Mouse (Mus musculus) WW6 (cell line): ENCODE results near the gene Rplp2.
"Not testable (repeated sequence)": the region's sequence is repeated elsewhere in the genome, so short reads cannot be mapped to it uniquely, and the experiment has no call there.

Experiments
- DNase-seq: peaks from one replicate; pipeline ENCODE4 v3.0.0-alpha.2; 2013; ENCODE audit warnings: low read depth, low spot score

Gene Rplp2

GRCm38 (mm10) chr7:141447110-141447991 is at the start of gene Rplp2:
Gene Rplp2 (plus strand): TSS chr7:141447370.
- DNase-seq, result peak; percentile 84

GRCm38 (mm10) chr7:141403305-141403704 is 43.9 kb upstream of the Rplp2 start:
- no peak for DNase-seq

- DNase-seq, result no peak
Measured at GRCm38 (mm10) chr7:141405466-141405865, 41.7 kb upstream of the Rplp2 start.

DNA sequence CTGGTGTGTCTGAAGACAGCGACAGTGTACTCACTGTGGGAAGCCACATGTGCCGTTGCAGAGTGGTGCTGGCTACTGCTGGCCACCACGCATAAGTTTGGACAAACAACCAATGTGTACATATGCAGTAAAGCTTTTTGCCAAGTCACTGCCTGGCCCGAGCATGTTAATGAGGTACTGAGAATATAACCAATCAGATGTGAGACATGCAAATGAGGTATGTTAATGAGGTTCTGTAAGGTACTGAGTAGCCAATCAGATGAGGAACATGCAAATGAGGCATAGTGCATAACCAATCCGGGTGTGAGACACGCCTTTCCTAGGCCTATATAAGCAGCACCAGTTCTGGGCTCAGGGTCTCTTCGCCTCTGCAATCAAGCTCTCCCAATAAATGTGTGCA is 39.5 kb upstream of the Rplp2 start:
- DNase-seq, result not testable (repeated sequence)

DNA sequence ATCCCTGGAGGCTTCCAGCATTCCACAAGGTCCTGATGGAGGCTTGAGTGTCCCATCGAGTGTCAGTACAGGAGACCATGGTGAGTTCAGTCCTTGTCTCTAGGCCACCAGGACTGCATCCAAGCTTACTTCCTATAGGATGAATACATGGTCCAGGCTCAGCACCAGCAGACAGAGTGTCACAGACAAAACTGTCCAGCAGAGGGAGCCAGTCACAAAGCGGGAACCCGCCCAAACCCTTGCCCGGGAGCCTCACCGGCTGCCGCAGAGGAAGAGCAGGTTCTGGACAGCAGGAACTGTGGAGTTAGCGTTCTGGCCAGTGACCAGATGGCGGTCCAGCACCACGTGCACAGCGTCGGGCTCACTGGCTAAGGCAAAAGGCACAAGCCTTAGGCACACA is 38.3 kb upstream of the Rplp2 start:
- DNase-seq, result no peak

GRCm38 (mm10) chr7:141410631-141411030 is 36.5 kb upstream of the Rplp2 start:
- DNase-seq, result no peak

DNA sequence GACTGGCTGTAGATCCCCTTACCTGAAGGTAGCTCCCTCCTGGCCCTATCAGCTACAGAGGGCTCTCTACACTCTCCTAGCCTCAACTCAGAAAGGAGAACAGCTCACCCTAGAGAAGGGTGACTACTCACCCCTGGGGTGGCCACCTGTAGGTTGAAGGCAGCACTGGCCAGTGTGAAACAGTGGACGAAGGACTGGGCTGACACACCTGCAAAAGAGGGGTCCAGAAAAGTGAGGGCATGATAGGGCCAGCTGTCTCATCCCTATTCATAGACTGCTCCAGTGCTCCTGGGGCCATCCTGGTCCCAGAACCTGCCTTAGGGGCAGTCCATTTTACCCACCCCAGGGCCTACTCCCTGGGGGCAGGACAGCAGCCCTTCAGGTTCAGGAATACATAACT is 35.5 kb upstream of the Rplp2 start:
- DNase-seq, result no peak

DNA sequence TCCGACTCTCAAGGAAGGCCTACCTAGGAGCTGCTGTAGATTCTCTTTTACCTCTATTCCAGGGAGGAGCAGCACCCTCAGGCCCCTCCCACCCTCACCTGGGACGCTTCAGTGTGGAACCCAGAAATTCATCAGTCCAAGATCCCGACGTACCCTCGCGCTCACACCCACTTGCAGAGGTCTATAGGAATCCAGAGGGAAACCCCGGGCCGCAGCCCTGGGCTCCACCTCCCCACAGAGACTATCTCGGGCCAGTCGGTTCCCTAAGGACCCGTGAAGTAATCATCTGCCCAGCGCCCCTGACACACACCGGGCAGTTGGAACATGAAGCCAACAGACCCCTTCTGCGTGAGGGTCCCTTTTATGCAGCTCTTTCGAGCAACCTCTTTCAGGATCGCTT is 33.8 kb upstream of the Rplp2 start:
- DNase-seq, result no peak

- DNase-seq, result peak; percentile 99
Measured at GRCm38 (mm10) chr7:141413809-141414584, 33.2 kb upstream of the Rplp2 start, which contains the start of gene Gatd1. Gene Gatd1 (minus strand): TSS chr7:141414136.

DNA sequence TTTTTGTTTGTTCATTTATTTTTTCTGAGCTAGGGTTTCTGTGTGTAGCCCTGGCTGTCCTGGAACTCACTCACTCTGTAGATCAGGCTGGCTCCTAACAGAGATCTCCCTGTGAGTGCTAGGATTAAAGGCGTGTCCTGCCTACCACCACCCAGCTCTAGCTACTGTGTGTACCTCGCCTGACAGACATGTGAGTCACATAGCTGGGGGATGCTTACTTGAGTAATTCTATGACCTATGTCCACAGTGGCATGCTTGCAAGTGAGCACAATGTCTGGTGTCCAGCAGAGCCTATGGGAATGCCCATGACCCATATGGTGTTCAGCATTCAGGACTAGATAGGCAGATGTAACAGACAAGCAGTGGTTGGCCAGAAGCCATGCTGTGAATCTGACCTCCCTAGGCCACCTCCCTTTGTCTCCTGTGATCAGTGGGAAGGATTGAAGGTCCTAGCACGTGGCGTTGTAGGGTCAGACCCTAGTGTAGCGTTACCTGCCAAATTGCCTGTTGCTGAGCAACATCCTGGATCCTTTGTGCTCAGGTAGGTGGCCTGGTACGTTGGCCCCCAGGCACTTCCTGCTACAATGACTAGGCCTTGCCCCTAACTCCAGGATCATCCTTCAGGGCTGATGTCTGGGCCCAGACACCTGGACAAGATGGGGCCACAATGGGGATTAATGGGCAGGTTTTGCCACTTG is 30.9 kb upstream of the Rplp2 start:
- no peak for DNase-seq

DNA sequence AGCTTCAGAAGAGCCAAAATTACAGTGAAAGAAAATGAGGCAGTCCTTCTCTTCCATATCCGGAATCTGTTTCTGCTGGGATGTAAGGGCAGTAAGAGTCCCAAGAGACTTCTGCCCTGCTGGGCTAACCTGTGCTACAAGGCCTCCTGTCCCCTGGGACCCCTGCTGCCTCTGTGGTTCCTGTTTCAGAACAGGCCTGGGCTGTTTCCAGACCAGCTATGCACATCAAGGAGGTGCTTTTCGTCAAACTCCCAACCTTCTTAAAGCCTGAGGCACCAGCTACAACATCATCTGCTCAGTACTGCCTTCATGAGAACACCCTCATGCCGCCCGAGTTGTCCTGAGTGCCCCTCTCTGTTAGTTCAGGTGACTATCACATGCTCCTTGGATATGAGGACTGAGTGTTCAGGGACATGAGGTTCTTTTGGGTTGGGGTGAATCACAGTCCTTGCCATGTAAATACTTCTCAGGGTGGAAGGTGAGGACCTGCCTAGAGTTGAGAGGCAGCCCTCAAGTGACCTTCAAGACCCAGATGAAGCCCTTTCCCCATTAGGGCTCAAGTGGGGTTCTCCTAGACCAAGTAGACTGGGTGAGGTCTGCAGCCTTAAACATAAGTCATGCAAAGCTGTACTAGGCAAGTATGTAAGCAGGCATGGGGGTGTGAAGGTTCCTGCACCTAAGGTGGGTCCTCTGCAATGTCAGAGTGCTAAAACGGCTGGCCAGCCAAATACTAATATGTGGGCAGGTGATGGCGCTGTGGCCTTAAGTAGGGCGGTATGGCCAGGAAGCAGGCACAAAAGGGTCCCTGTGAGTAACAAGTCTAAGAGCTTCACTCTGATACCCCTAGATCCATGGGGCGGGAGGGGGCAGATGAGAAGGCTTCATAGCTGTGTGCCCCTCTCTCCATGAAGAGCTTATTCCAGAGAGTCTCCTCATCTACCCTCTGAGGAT is 29.2 kb upstream of the Rplp2 start:
- no peak for DNase-seq

DNA sequence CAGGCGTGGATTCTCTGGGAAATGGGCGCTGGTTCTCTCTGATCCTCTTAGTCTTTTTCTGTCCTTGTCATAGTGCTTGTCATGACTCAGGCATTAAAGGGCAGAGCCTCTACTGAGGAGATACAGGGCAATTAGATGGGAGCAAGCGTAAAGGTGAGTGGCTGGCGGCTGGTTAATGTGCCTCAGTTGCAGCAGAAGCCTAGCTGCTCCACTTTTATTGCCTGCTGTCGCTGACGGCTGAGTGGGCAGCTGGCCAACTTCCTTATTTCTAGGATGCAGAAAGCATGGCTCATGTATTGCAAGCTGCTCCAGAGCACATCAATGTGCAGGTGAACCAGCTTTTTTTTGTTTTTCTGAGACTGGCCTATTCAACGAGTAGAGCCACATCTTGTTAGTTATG is 28.2 kb upstream of the Rplp2 start:
- DNase-seq, result no peak

DNA sequence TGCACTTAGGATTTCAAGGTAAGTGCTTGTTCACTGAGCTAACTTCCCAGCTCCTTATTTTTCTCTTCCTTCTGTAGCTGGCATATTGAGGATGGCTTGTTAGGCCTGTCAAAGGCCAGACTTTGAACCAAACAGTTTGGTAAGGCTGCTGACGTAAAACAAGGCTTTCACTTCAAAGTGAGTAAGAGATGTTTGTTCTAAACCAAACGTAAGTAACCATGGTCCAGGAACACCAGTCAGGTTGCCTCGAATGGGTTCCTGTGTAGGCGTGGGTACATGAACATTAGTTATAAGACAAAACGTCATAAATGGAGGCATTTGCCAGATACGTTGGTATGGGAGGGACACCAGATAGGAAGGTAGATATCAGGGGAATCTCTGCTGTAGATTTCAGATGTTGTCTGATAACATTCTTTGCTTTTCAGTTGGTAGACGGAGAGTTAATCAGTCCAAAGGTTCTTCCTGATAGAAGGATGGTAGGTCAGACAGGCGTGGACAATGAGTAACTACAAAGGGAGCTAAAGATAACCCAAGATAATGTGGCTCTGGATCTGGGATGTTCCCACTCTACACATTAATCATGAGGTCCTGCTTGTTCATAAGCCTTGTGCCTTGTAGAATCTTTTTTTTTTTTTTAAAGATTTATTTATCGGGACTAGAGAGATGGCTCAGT is 27.0 kb upstream of the Rplp2 start:
- no peak for DNase-seq

- no peak for DNase-seq
Measured at GRCm38 (mm10) chr7:141423811-141424210, 23.4 kb upstream of the Rplp2 start.

DNA sequence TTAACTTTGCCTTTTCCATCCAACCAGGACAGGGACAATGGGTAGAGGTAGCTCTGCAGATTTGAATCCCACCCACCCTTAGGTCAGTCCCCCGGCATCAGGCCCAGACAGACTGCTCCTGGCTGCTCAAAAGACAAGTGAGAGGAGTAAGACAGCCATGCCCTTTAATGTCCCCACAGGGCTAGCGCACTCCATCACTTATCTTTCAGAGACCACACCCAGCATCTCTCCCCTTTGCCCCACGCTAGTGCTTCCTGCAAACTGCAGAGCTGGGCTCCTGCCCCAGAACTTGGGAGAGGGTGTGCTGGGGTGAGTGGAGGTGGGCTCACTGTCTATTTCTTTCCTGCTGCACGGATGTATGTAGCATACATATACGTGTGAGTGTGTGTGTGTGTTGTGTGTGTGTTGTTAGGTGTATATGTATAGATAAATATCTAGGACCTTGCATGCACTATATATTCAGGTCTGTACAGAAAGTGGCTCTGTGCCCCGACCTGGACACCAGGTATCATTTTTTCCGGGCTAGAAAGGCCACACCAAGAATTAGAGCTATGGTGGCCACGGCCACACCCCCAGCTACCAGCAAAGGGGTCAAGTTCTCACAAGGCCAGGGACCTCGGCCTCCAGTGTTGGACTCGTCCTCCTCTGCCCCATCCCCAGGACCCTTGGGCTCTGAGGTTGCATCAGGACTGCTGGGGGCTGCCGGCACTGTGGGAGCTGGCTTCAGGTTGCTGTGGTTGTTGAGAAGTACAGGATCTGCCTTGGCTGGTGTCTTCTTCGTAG is 20.0 kb upstream of the Rplp2 start:
- no peak for DNase-seq

- DNase-seq, result no peak
Measured at GRCm38 (mm10) chr7:141428701-141429100, 18.5 kb upstream of the Rplp2 start.

GRCm38 (mm10) chr7:141429310-141429709 is 17.9 kb upstream of the Rplp2 start, which contains the start of gene Cend1:
Gene Cend1 (minus strand): TSS chr7:141429491.
- peak; percentile 82 for DNase-seq

- no peak for DNase-seq
Measured at GRCm38 (mm10) chr7:141429840-141430584, 17.2 kb upstream of the Rplp2 start.
